ENCODE assay signal across 8 mouse cellular contexts in genomic region chr11:23632945-23633878, GRCm38 (mm10). TPM values are rescaled to one million over a fixed set of nuclear protein-coding genes. Genes with fewer than 3 reads are reported as not detected.
DNase-seq lines count a peak whose midpoint lies in the region; ATAC-seq lines count a peak whose summit lies in the region.

Gene 0610010F05Rik (minus strand): TSS chr11:23633639.

- H3K27me3 ChIP-seq in intestine, embryonic 14.5 days (replicated peaks; ENCODE audit: control insufficient read depth, insufficient read depth, low read length): no peaks in the 10 kb centered on the region

- H3K9me3 ChIP-seq in intestine, embryonic 14.5 days (ENCODE audit: control insufficient read depth, low read length): no peaks in the 10 kb centered on the region

- peak; percentile 76 to 78 for DNase-seq in adrenal gland, adult 18-20 months (ENCODE audit: low spot score in 2 of 2)
- peak; percentile 98 for DNase-seq in embryo, embryonic 11 days
- peak; percentile 93 for DNase-seq in gastrocnemius, postnatal 25 days
- DNase-seq in intestine, embryonic 14.5 days (ENCODE audit: low spot score): peak; percentile 89
- DNase-seq in left cerebral cortex, postnatal 14 days (ENCODE audit: low spot score in 2 of 2): peak; percentile 79 to 84
- peak; percentile 96 for DNase-seq in mesoderm, embryonic 11.5 days (ENCODE audit: low read depth, low spot score)
- DNase-seq in right cerebral cortex, postnatal 36 days (ENCODE audit: low spot score in 2 of 2): peak; percentile 70 to 75
- peak; percentile 91 for DNase-seq in yolk sac, embryonic 10.5 days (ENCODE audit: low spot score)

- H3K36me3 ChIP-seq in intestine, embryonic 14.5 days (ENCODE audit: control insufficient read depth, insufficient read depth, low read length): peaks cover 2% of the 10 kb centered on the region

- under 1% methylated on average over 73 of the region's 103 CpGs for WGBS in intestine, embryonic 14.5 days

- peak within 1 kb of the TSS; percentile 68 for H3K4me3 ChIP-seq in intestine, embryonic 14.5 days (ENCODE audit: low read depth, low read length)

- H3K4me2 ChIP-seq in intestine, embryonic 14.5 days (ENCODE audit: low read length): peak within 1 kb of the TSS; percentile 65

- peak; percentile 100 for ATAC-seq in intestine, embryonic 14.5 days (replicated peaks; ENCODE audit: low FRiP score, low TSS enrichment, low read depth)

- H3K9ac ChIP-seq in intestine, embryonic 14.5 days (ENCODE audit: low read length): peak within 1 kb of the TSS; percentile 92

- peak within 1 kb of the TSS; percentile 69 for H3K27ac ChIP-seq in intestine, embryonic 14.5 days (ENCODE audit: low read depth)

- intact Hi-C loops in left cerebral cortex, postnatal 14 days (cut with DNase I): loop anchor here (5.0 kb wide), 1 partner anchor 34 kb away; the partner anchor contains the start of genes Pex13 and Pus10

- no peaks in the 10 kb centered on the region for H3K4me1 ChIP-seq in intestine, embryonic 14.5 days (replicated peaks; ENCODE audit: control insufficient read depth, insufficient read depth, low read length)

RNA-seq across cellular contexts. Expression of gene 0610010F05Rik, which starts in this region (rescaled TPM):
- total RNA-seq in adrenal gland, adult 18-20 months (2021): 10 to 100 TPM; 12.3 to 13.7 TPM
- 10 to 100 TPM; 11.7 to 13.2 TPM for total RNA-seq in gastrocnemius, postnatal 25 days (2021)
- polyA plus RNA-seq in intestine, embryonic 14.5 days (2014; fragmentation: Nextera tagmentation; extraction: Ambion mirVana): 29.2 and 29.9 TPM in 2 replicates
- total RNA-seq in left cerebral cortex, postnatal 14 days (2021): 10 to 100 TPM; 47.2 to 50.8 TPM

Comparison
In these comparisons a context has a peak if more than half of its experiments do, and no peak if none do; other contexts are left out.
1. Peak in every context shown above with its lines: DNase-seq, ATAC-seq, H3K4me3 ChIP-seq and H3K27ac ChIP-seq.